Mouse (Mus musculus) heart, embryonic 11.5 days (tissue): ENCODE data around the gene S100a10. TPM values are rescaled to one million over a fixed set of nuclear protein-coding genes. Genes with fewer than 3 reads are reported as not detected.
A peak's percentile ranks its signal among the peaks of the same experiment; 100 is the strongest.
"Not testable (repeated sequence)": the region's sequence is repeated elsewhere in the genome, so short reads cannot be mapped to it uniquely, and the experiment has no call there.

Source experiments
- ATAC-seq: fragments of 200-750 bp; cut with Nextera tagmentation; replicated peaks from 2 replicates; pipeline ENCODE4 v1.8.0; 2017; ENCODE audit warnings: moderate library complexity; ENCODE audit not compliant: insufficient number of reproducible peaks, low FRiP score, low TSS enrichment
- H3K27ac ChIP-seq: fragments of 300-500 bp; sonication (generic); 2 replicates; pipeline ENCODE4 v1.5.1; 2014; ENCODE audit warnings: mild to moderate bottlenecking, low read depth, low read length
- H3K27me3 ChIP-seq: fragments of 300-500 bp; sonication (generic); 2 replicates; pipeline ENCODE4 v1.6.1; 2014; ENCODE audit warnings: mild to moderate bottlenecking, low read length, mixed read lengths; ENCODE audit not compliant: control insufficient read depth, insufficient read depth
- H3K36me3 ChIP-seq: fragments of 300-500 bp; sonication (generic); 2 replicates; pipeline ENCODE4 v1.6.1; 2014; ENCODE audit warnings: mild to moderate bottlenecking, low read length, moderate library complexity, mixed read lengths; ENCODE audit not compliant: control insufficient read depth, insufficient read depth
- H3K4me1 ChIP-seq: fragments of 300-500 bp; sonication (generic); 2 replicates; pipeline ENCODE4 v1.6.1; 2014; ENCODE audit warnings: low read length; ENCODE audit not compliant: control insufficient read depth, insufficient read depth
- H3K4me2 ChIP-seq: fragments of 300-500 bp; sonication (generic); 2 replicates; pipeline ENCODE4 v1.6.1; 2014; ENCODE audit warnings: mild to moderate bottlenecking, moderate library complexity
- H3K4me3 ChIP-seq: fragments of 300-500 bp; sonication (generic); 2 replicates; pipeline ENCODE4 v1.5.1; 2014; ENCODE audit warnings: low read depth, low read length
- H3K9ac ChIP-seq: fragments of 300-500 bp; sonication (generic); 2 replicates; pipeline ENCODE4 v1.6.1; 2014; ENCODE audit warnings: mild to moderate bottlenecking, low read depth, low read length, moderate library complexity
- H3K9me3 ChIP-seq: fragments of 300-500 bp; sonication (generic); replicated peaks from 2 replicates; pipeline ENCODE4 v1.6.1; 2016; ENCODE audit warnings: low read length; ENCODE audit not compliant: control insufficient read depth
- WGBS: fragments of 180-500 bp; shearing (Covaris S2); extraction: QIAGEN DNeasy Blood & Tissue Kit; methylation state at CpG from one replicate; pipeline ENCODE4 v1.1.7; 2014; ENCODE audit not compliant: insufficient replicate concordance; 5-methylcytosine and 5-hydroxymethylcytosine counted together
- polyA plus RNA-seq: library from polyadenylated mRNA; unstranded; fragments of >200 nt; fragmentation: Nextera tagmentation; extraction: Ambion mirVana; gene quantifications from 2 replicates; pipeline ENCODE4 v1.2.1, GENCODE M21; 2014

S100a10 gene
- polyA plus RNA-seq, 1 experiment from 2014 or later = 222 TPM

- H3K4me1 ChIP-seq = 0 out of 2 replicates have a peak, but pooled peaks cover 4% of the 10 kb centered on the region
- H3K9ac ChIP-seq = no peak overlapping the region
- peak; percentile 52 for ATAC-seq
- H3K27me3 ChIP-seq = no peaks in the 10 kb centered on the region
- H3K4me3 ChIP-seq = no peak overlapping the region
- 46% methylated on average over 5 of the region's 5 CpGs for WGBS
- peak overlapping the region; percentile 62; the same call in 1 of the 2 replicates for H3K27ac ChIP-seq
- no peak overlapping the region for H3K4me2 ChIP-seq
- no peaks in the 10 kb centered on the region for H3K9me3 ChIP-seq
- H3K36me3 ChIP-seq = no peaks in the 10 kb centered on the region
These were observed 42.5 kb downstream of the S100a10 start for GRCm38 (mm10) chr3:93597221-93597913.

DNA sequence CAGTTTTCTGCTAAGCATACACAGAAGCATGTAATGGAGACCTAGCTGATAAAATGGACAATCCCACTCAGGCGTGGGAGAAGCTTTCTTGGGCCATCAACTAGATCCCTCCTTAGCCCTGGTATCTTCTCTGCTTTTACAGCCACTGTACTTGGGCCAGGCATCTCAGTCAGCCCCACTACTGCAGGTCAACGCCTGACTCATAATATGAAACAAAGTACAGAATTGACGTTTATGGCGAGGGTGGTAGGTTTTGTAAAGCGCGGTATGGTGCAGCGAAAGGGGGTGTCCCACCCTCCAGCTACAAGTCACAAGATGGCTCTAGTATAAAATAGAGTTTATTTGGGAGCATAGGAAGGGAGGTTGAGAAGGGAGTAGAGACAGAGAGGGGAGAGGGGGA, 43.1 kb downstream of the S100a10 start:
- Histone ChIP-seq H3K9me3 (no peaks in the 10 kb centered on the region), H3K9ac (no peak overlapping the region), H3K27ac (peak overlapping the region; percentile 62; the same call in 1 of the 2 replicates), H3K36me3 (no peaks in the 10 kb centered on the region), H3K27me3 (no peaks in the 10 kb centered on the region), H3K4me2 (no peak overlapping the region), H3K4me1 (0 out of 2 replicates have a peak, but pooled peaks cover 4% of the 10 kb centered on the region), H3K4me3 (no peak overlapping the region)
- WGBS = 84% methylated on average over 7 of the region's 7 CpGs
- ATAC-seq = no peak

GRCm38 (mm10) chr3:93600206-93600605, 45.3 kb downstream of the S100a10 start:
- 0 out of 2 replicates have a peak, but pooled peaks cover 4% of the 10 kb centered on the region for H3K4me1 ChIP-seq
- ATAC-seq = no peak
- H3K36me3 ChIP-seq = no peaks in the 10 kb centered on the region
- H3K9me3 ChIP-seq = no peaks in the 10 kb centered on the region
- H3K4me3 ChIP-seq = no peak overlapping the region
- no peak overlapping the region for H3K27ac ChIP-seq
- no peak overlapping the region for H3K4me2 ChIP-seq
- H3K9ac ChIP-seq = no peak overlapping the region
- WGBS = 80% methylated on average over 2 of the region's 2 CpGs
- no peaks in the 10 kb centered on the region for H3K27me3 ChIP-seq

- Histone ChIP-seq H3K36me3 (no peaks in the 10 kb centered on the region), H3K4me2 (no peak overlapping the region), H3K9ac (no peak overlapping the region), H3K27ac (no peak overlapping the region), H3K4me3 (no peak overlapping the region), H3K9me3 (no peaks in the 10 kb centered on the region), H3K27me3 (no peaks in the 10 kb centered on the region), H3K4me1 (0 out of 2 replicates have a peak, but pooled peaks cover 4% of the 10 kb centered on the region)
- no peak for ATAC-seq
- 69% methylated on average over 1 of the region's 1 CpGs for WGBS
These were observed 47.0 kb downstream of the S100a10 start for GRCm38 (mm10) chr3:93601903-93602302.

- not testable (repeated sequence) for H3K36me3 ChIP-seq, H3K27ac ChIP-seq, H3K4me2 ChIP-seq, H3K4me1 ChIP-seq, H3K27me3 ChIP-seq, H3K9me3 ChIP-seq, H3K9ac ChIP-seq, ATAC-seq, H3K4me3 ChIP-seq
These were observed 54.1 kb downstream of the S100a10 start for GRCm38 (mm10) chr3:93608970-93609369.

Other genes with a start within 250 kb of the S100a10 start
- gene Hrnr, start 235.3 kb upstream of the S100a10 start, polyA plus RNA-seq = not detected in 2 replicates
- gene Rptn, start 161.4 kb upstream of the S100a10 start, polyA plus RNA-seq = not detected in 2 replicates
- gene Tchh, start 112.8 kb upstream of the S100a10 start, polyA plus RNA-seq = 0.54 and 0.76 TPM in 2 replicates
- not detected in 2 replicates for gene Tchhl1, start 86.3 kb upstream of the S100a10 start, polyA plus RNA-seq
- gene S100a11, start 34.6 kb upstream of the S100a10 start, polyA plus RNA-seq = 733 and 790 TPM in 2 replicates
- not detected in 2 replicates for gene Tdpoz2, start 97.6 kb downstream of the S100a10 start, polyA plus RNA-seq
- not detected in 2 replicates for gene Tdpoz1, start 121.2 kb downstream of the S100a10 start, polyA plus RNA-seq
- gene Gm37596, start 138.0 kb downstream of the S100a10 start, polyA plus RNA-seq = not detected in 2 replicates
- not detected in 2 replicates for gene Gm5773, start 217.9 kb downstream of the S100a10 start, polyA plus RNA-seq
- gene Tdpoz4, start 241.3 kb downstream of the S100a10 start, polyA plus RNA-seq = not detected in 2 replicates